Mouse (Mus musculus): ENCODE results near the gene Zfp790.
"Not testable (repeated sequence)": the region's sequence is repeated elsewhere in the genome, so short reads cannot be mapped to it uniquely, and the experiment has no call there.

The Zfp790 gene

DNA sequence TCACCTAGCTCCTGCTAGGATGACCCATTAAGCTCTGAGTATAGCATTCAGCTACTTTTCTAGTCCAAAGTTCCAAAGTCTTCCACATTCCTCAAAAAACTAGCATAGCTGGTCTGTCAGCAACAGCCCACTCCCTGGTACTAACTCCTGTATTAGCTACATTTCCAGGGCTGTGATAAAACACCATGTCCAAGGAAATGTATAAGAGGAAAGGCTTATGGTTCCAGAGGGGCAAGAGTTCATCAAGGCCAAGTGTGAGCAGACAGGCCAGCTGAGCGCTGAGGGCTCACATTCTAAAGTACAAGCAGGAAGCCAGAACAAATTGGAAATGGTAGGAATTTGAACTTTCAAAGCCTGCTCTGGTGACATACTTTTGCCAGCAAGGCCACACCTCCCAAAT is 26.2 kb downstream of the Zfp790 start:
- in situ Hi-C loops (cut with MboI, MseI), result no loop called here

DNA sequence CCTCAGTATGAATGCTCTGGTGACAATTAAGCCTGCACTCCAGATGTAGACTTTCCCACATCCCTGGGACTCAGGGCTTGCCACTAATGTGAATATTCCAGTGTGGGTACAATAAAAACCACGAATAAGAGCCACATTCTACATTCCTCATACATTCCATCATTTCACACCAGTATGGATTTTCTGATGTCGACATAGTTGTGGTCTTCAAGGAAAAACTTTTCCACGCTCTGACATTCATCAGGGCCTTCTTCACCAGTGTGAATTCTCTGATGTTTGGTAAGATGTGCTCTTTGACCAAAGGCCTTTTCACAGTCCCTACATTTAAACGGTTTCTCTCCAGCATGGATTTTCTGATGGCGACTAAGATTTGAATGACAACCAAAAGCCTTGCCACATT is 28.7 kb downstream of the Zfp790 start:
- in situ Hi-C loops (cut with MboI, MseI), result no loop called here

GRCm38 (mm10) chr7:29852831-29853218 is 36.9 kb downstream of the Zfp790 start:
- in situ Hi-C loops (cut with MboI, MseI), result loop anchor here in 1 of 2 experiments (10.0 kb wide), 1 partner anchor 52 kb away; the partner anchor contains the start of genes Zfp27 and Zfp383

DNA sequence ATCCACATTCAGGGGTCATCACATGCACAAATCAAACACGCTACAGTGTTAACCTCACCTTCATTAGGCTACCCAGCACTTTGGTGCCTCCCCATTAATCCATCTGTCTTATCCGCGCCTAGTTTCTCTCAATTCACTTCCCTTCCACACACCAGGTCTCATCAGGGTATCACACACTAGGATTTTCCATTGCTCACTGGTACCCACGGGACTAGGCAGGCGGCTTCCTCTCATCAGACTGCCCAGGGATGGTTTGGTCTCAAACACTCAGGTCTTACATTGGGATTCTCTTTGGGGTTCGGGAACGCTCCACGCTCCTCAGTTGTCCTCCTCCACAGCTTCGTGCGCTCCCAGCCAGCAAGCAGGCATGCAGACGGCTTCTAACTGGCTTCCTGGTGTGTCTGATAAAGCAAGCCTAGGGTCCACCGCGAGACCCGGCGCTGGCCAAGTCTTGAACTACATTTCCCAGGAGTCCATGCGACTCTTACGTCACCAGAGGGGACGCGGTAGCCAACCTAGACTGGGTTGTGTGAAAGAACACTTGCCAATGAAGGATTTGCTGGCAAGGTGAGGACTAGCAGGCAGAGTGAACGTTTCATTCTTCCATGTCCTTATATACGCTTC is 37.4 kb downstream of the Zfp790 start, which contains the start of gene Zfp940:
TSS of gene Zfp940 (minus strand) at position 451 of the 624 bp plus-strand sequence.
- in situ Hi-C loops (cut with MboI, MseI), result loop anchor here in 1 of 2 experiments (10.0 kb wide), 1 partner anchor 51 kb away; the partner anchor contains the start of genes Zfp27 and Zfp383

GRCm38 (mm10) chr7:29859532-29860517 is 43.9 kb downstream of the Zfp790 start, which contains the start of gene Zfp420:
Gene Zfp420, plus strand, starts transcription at chr7:29859979.
- in situ Hi-C loops (cut with MboI, MseI), result loop anchor here in 1 of 2 experiments (5.0 to 10.0 kb wide), 2 partner anchors 45 to 93 kb away; partner anchors contain the start of genes Zfp27, Zfp383 and Zfp84

GRCm38 (mm10) chr7:29861660-29862059 is 45.7 kb downstream of the Zfp790 start:
- in situ Hi-C loops (cut with MboI, MseI), result loop anchor here in 1 of 2 experiments (5.0 kb wide), 1 partner anchor 94 kb away; the partner anchor contains the start of gene Zfp84

DNA sequence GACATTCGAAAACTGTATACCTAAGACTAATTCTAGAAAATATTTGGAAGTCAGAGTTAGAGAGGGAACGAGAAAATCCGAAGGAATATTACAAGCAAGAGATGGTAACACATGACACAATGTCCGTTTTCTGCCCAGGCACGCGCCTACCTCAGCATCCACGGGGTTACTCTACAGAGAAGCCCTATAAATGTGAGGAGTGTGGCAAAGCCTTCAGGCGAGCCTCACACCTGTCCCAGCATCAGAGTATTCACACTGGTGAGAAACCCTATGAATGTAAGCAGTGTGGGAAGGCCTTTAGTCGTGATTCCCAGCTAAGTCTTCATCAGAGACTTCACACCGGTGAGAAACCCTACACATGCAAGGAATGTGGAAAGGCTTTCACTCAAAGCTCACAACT is 58.3 kb downstream of the Zfp790 start:
- in situ Hi-C loops (cut with MboI, MseI), result no loop called here

- in situ Hi-C loops (cut with MboI, MseI), result not testable (repeated sequence)
These were observed 61.6 kb downstream of the Zfp790 start for GRCm38 (mm10) chr7:29877561-29877960.

DNA sequence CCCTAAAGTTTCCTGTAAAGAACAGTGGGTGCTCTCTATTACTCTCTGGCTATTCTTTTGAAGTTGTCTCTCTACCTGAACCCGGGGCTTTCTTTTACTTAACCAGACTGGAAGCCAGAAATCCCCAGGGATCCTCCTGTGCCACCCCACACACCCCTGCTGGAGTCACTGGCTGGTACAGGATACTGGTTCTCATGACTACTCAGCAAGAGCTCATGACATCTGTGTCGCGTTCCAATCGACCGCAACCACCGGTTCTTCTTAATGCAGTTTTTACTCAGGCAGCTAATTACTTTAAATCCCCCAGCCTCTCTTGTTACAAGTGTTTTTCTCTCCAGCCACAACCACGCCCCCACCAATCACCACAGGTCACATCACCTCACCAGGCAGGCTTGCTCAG is 64.1 kb downstream of the Zfp790 start:
- in situ Hi-C loops (cut with MboI, MseI), result no loop called here
